Mouse (Mus musculus) CD8-positive naive resting alpha-beta T cell, adult 2 months (primary cell): ENCODE results near the gene Cdh6.

ENCODE experiments used
- DNase-seq, 2 experiments: peaks; one replicate each; pipeline ENCODE4 v3.0.0; 2022; ENCODE audit warnings: low read depth in 2 of 2, low spot score in 2 of 2

Gene Cdh6

GRCm38 (mm10) chr15:13067429-13068212, 105.9 kb downstream of the Cdh6 start:
- DNase-seq, result no peak

GRCm38 (mm10) chr15:13066765-13067164, 106.7 kb downstream of the Cdh6 start:
- DNase-seq, result no peak

- DNase-seq, result no peak
Measured at GRCm38 (mm10) chr15:13063633-13064032, 109.8 kb downstream of the Cdh6 start.

- DNase-seq, result no peak
Measured at GRCm38 (mm10) chr15:13057728-13058127, 115.7 kb downstream of the Cdh6 start.

- DNase-seq, result no peak
Measured at GRCm38 (mm10) chr15:13057302-13057701, 116.2 kb downstream of the Cdh6 start.

- DNase-seq, result no peak
Measured at GRCm38 (mm10) chr15:13047910-13048309, 125.6 kb downstream of the Cdh6 start.

- DNase-seq, result no peak
Measured at GRCm38 (mm10) chr15:13034436-13034835, 139.0 kb downstream of the Cdh6 start.

- DNase-seq, result no peak
Measured at GRCm38 (mm10) chr15:13030641-13031040, 142.8 kb downstream of the Cdh6 start.

- DNase-seq, result no peak
Measured at GRCm38 (mm10) chr15:13027513-13027912, 146.0 kb downstream of the Cdh6 start.

GRCm38 (mm10) chr15:13016756-13017357, 156.6 kb downstream of the Cdh6 start:
- DNase-seq, result no peak

GRCm38 (mm10) chr15:13008803-13009202, 164.7 kb downstream of the Cdh6 start:
- DNase-seq, result no peak

- no peak for DNase-seq
Measured at GRCm38 (mm10) chr15:13005934-13006333, 167.5 kb downstream of the Cdh6 start.

GRCm38 (mm10) chr15:13001549-13001948, 171.9 kb downstream of the Cdh6 start:
- DNase-seq, result no peak

- no peak for DNase-seq
Measured at GRCm38 (mm10) chr15:12994563-12995359, 178.7 kb downstream of the Cdh6 start.
